Mouse (Mus musculus): ENCODE results near the gene Pnkd. TPM values are rescaled to one million over a fixed set of nuclear protein-coding genes. Genes with fewer than 3 reads are reported as not detected.
"Not testable (repeated sequence)": the region's sequence is repeated elsewhere in the genome, so short reads cannot be mapped to it uniquely, and the experiment has no call there.

Pnkd gene
- polyA plus RNA-seq, 1 experiment from 2014 or later, result 104 TPM

GRCm38 (mm10) chr1:74392446-74392994 lies 107.8 kb downstream of the Pnkd start:
- Histone ChIP-seq H3K9ac (ENCODE audit: low read length) (peak overlapping the region; percentile 90), H3K9me3 (ENCODE audit: control insufficient read depth, low read length) (no peaks in the 10 kb centered on the region), H3K36me3 (ENCODE audit: control insufficient read depth, insufficient read depth, low read length) (peaks cover 7% of the 10 kb centered on the region; the same call in 1 of the 2 replicates), H3K4me3 (ENCODE audit: low read depth, low read length) (peak overlapping the region; percentile 91), H3K4me2 (ENCODE audit: low read depth) (peak overlapping the region; percentile 88), H3K27me3 (ENCODE audit: control insufficient read depth, insufficient read depth, low read length) (0 out of 2 replicates have a peak, but pooled peaks cover 4% of the 10 kb centered on the region), H3K27ac (ENCODE audit: low read depth, low read length) (no peak overlapping the region), H3K4me1 (ENCODE audit: control insufficient read depth, insufficient read depth, low read length) (peaks cover 12% of the 10 kb centered on the region)
- 4% methylated on average over 16 of the region's 16 CpGs for WGBS
- DNase-seq (ENCODE audit: low spot score) (no peak), ATAC-seq (ENCODE audit: insufficient read depth, low FRiP score, low TSS enrichment) (0 out of 2 replicates have a peak, but pooled peaks have one; percentile 1)

GRCm38 (mm10) chr1:74393010-74393409 lies 108.3 kb downstream of the Pnkd start:
- Histone ChIP-seq H3K4me1 (ENCODE audit: control insufficient read depth, insufficient read depth, low read length) (peaks cover 12% of the 10 kb centered on the region), H3K4me2 (ENCODE audit: low read depth) (peak overlapping the region; percentile 88), H3K36me3 (ENCODE audit: control insufficient read depth, insufficient read depth, low read length) (peaks cover 7% of the 10 kb centered on the region; the same call in 1 of the 2 replicates), H3K27me3 (ENCODE audit: control insufficient read depth, insufficient read depth, low read length) (0 out of 2 replicates have a peak, but pooled peaks cover 4% of the 10 kb centered on the region), H3K4me3 (ENCODE audit: low read depth, low read length) (peak overlapping the region; percentile 91), H3K27ac (ENCODE audit: low read depth, low read length) (no peak overlapping the region), H3K9me3 (ENCODE audit: control insufficient read depth, low read length) (no peaks in the 10 kb centered on the region), H3K9ac (ENCODE audit: low read length) (peak overlapping the region; percentile 90; the same call in 1 of the 2 replicates)
- no peak for DNase-seq (ENCODE audit: low spot score)
- no peak for ATAC-seq (ENCODE audit: insufficient read depth, low FRiP score, low TSS enrichment)
- 59% methylated on average over 7 of the region's 7 CpGs for WGBS

GRCm38 (mm10) chr1:74393697-74394096 lies 109.0 kb downstream of the Pnkd start:
- peaks cover 7% of the 10 kb centered on the region; the same call in 1 of the 2 replicates for H3K36me3 ChIP-seq (ENCODE audit: control insufficient read depth, insufficient read depth, low read length)
- H3K4me2 ChIP-seq (ENCODE audit: low read depth), result no peak overlapping the region
- no peaks in the 10 kb centered on the region for H3K9me3 ChIP-seq (ENCODE audit: control insufficient read depth, low read length)
- no peak overlapping the region for H3K9ac ChIP-seq (ENCODE audit: low read length)
- no peak for DNase-seq (ENCODE audit: low spot score)
- peaks cover 12% of the 10 kb centered on the region for H3K4me1 ChIP-seq (ENCODE audit: control insufficient read depth, insufficient read depth, low read length)
- H3K27ac ChIP-seq (ENCODE audit: low read depth, low read length), result no peak overlapping the region
- H3K4me3 ChIP-seq (ENCODE audit: low read depth, low read length), result no peak overlapping the region
- 89% methylated on average over 9 of the region's 9 CpGs for WGBS
- ATAC-seq (ENCODE audit: insufficient read depth, low FRiP score, low TSS enrichment), result no peak
- 0 out of 2 replicates have a peak, but pooled peaks cover 4% of the 10 kb centered on the region for H3K27me3 ChIP-seq (ENCODE audit: control insufficient read depth, insufficient read depth, low read length)

- H3K27me3 ChIP-seq (ENCODE audit: control insufficient read depth, insufficient read depth, low read length), result 0 out of 2 replicates have a peak, but pooled peaks cover 4% of the 10 kb centered on the region
- no peak overlapping the region for H3K27ac ChIP-seq (ENCODE audit: low read depth, low read length)
- 93% methylated on average over 9 of the region's 9 CpGs for WGBS
- H3K4me2 ChIP-seq (ENCODE audit: low read depth), result no peak overlapping the region
- H3K9me3 ChIP-seq (ENCODE audit: control insufficient read depth, low read length), result no peaks in the 10 kb centered on the region
- ATAC-seq (ENCODE audit: insufficient read depth, low FRiP score, low TSS enrichment) (no peak), DNase-seq (ENCODE audit: low spot score) (no peak)
- no peak overlapping the region for H3K4me3 ChIP-seq (ENCODE audit: low read depth, low read length)
- H3K4me1 ChIP-seq (ENCODE audit: control insufficient read depth, insufficient read depth, low read length), result peaks cover 12% of the 10 kb centered on the region
- no peak overlapping the region for H3K9ac ChIP-seq (ENCODE audit: low read length)
- H3K36me3 ChIP-seq (ENCODE audit: control insufficient read depth, insufficient read depth, low read length), result peaks cover 7% of the 10 kb centered on the region; the same call in 1 of the 2 replicates
These were observed 109.6 kb downstream of the Pnkd start for GRCm38 (mm10) chr1:74394311-74394710.

GRCm38 (mm10) chr1:74394858-74395257 lies 110.1 kb downstream of the Pnkd start:
- Histone ChIP-seq H3K36me3 (ENCODE audit: control insufficient read depth, insufficient read depth, low read length) (peaks cover 7% of the 10 kb centered on the region; the same call in 1 of the 2 replicates), H3K4me2 (ENCODE audit: low read depth) (no peak overlapping the region), H3K4me1 (ENCODE audit: control insufficient read depth, insufficient read depth, low read length) (peaks cover 12% of the 10 kb centered on the region), H3K9ac (ENCODE audit: low read length) (no peak overlapping the region), H3K27ac (ENCODE audit: low read depth, low read length) (no peak overlapping the region), H3K27me3 (ENCODE audit: control insufficient read depth, insufficient read depth, low read length) (0 out of 2 replicates have a peak, but pooled peaks cover 4% of the 10 kb centered on the region), H3K4me3 (ENCODE audit: low read depth, low read length) (no peak overlapping the region), H3K9me3 (ENCODE audit: control insufficient read depth, low read length) (no peaks in the 10 kb centered on the region)
- DNase-seq (ENCODE audit: low spot score) (no peak), ATAC-seq (ENCODE audit: insufficient read depth, low FRiP score, low TSS enrichment) (no peak)
- 92% methylated on average over 15 of the region's 15 CpGs for WGBS

- H3K36me3 ChIP-seq (ENCODE audit: control insufficient read depth, insufficient read depth, low read length), result peaks cover 7% of the 10 kb centered on the region; the same call in 1 of the 2 replicates
- ATAC-seq (ENCODE audit: insufficient read depth, low FRiP score, low TSS enrichment) (no peak), DNase-seq (ENCODE audit: low spot score) (no peak)
- 94% methylated on average over 12 of the region's 13 CpGs for whole genome bisulfite sequencing
- no peak overlapping the region for H3K9ac ChIP-seq (ENCODE audit: low read length)
- no peak overlapping the region for H3K27ac ChIP-seq (ENCODE audit: low read depth, low read length)
- no peak overlapping the region for H3K4me2 ChIP-seq (ENCODE audit: low read depth)
- H3K27me3 ChIP-seq (ENCODE audit: control insufficient read depth, insufficient read depth, low read length), result 0 out of 2 replicates have a peak, but pooled peaks cover 4% of the 10 kb centered on the region
- peaks cover 10% of the 10 kb centered on the region for H3K4me1 ChIP-seq (ENCODE audit: control insufficient read depth, insufficient read depth, low read length)
- no peaks in the 10 kb centered on the region for H3K9me3 ChIP-seq (ENCODE audit: control insufficient read depth, low read length)
- no peak overlapping the region for H3K4me3 ChIP-seq (ENCODE audit: low read depth, low read length)
These were observed 110.6 kb downstream of the Pnkd start for GRCm38 (mm10) chr1:74395290-74395689.

- peak overlapping the region; percentile 70 for H3K4me2 ChIP-seq (ENCODE audit: low read depth)
- not testable (repeated sequence) for H3K27me3 ChIP-seq (ENCODE audit: control insufficient read depth, insufficient read depth, low read length); H3K4me1 ChIP-seq (ENCODE audit: control insufficient read depth, insufficient read depth, low read length); DNase-seq (ENCODE audit: low spot score); H3K9me3 ChIP-seq (ENCODE audit: control insufficient read depth, low read length); H3K36me3 ChIP-seq (ENCODE audit: control insufficient read depth, insufficient read depth, low read length); ATAC-seq (ENCODE audit: insufficient read depth, low FRiP score, low TSS enrichment); H3K9ac ChIP-seq (ENCODE audit: low read length)
- peak overlapping the region; percentile 42 for H3K4me3 ChIP-seq (ENCODE audit: low read depth, low read length)
- 0 out of 2 replicates have a peak overlapping the region, but pooled peaks have one; percentile 42 for H3K27ac ChIP-seq (ENCODE audit: low read depth, low read length)
- 12% methylated on average over 11 of the region's 12 CpGs for WGBS
These were observed 111.9 kb downstream of the Pnkd start for GRCm38 (mm10) chr1:74396456-74397222.

GRCm38 (mm10) chr1:74397268-74397918 lies 112.7 kb downstream of the Pnkd start:
- ATAC-seq (ENCODE audit: insufficient read depth, low FRiP score, low TSS enrichment) (peak; percentile 89), DNase-seq (ENCODE audit: low spot score) (peak; percentile 96)
- H3K36me3 ChIP-seq (ENCODE audit: control insufficient read depth, insufficient read depth, low read length), result peaks cover 7% of the 10 kb centered on the region; the same call in 1 of the 2 replicates
- peak overlapping the region; percentile 70 for H3K4me2 ChIP-seq (ENCODE audit: low read depth)
- no peaks in the 10 kb centered on the region for H3K27me3 ChIP-seq (ENCODE audit: control insufficient read depth, insufficient read depth, low read length)
- H3K27ac ChIP-seq (ENCODE audit: low read depth, low read length), result peak overlapping the region; percentile 64
- H3K4me3 ChIP-seq (ENCODE audit: low read depth, low read length), result peak overlapping the region; percentile 42
- H3K9ac ChIP-seq (ENCODE audit: low read length), result peak overlapping the region; percentile 50
- no peaks in the 10 kb centered on the region for H3K9me3 ChIP-seq (ENCODE audit: control insufficient read depth, low read length)
- WGBS, result under 1% methylated on average over 41 of the region's 41 CpGs
- peaks cover 7% of the 10 kb centered on the region for H3K4me1 ChIP-seq (ENCODE audit: control insufficient read depth, insufficient read depth, low read length)

All from neural tube, embryonic 11.5 days (tissue).